ENCODE assay signal across 16 mouse cellular contexts in genomic region chr3:108131216-108131615, GRCm38 (mm10). TPM values are rescaled to one million over a fixed set of nuclear protein-coding genes. Genes with fewer than 3 reads are reported as not detected.
DNase-seq lines count a peak whose midpoint lies in the region; ATAC-seq and TF ChIP-seq lines count a peak whose summit lies in the region.
"Had no signal": no experiment of that assay in that cellular context is flagged by ENCODE, and none has a peak within 500 bp of the region (broad histone marks: within the 10 kb centered on the region; RNA-seq: fewer than 3 reads in every experiment).

No protein-coding gene starts in this region.

- H3K9ac ChIP-seq in kidney, embryonic 14.5 days (ENCODE audit: low read depth, low read length) = no peak overlapping the region
- no peak overlapping the region for H3K9ac ChIP-seq in intestine, embryonic 16.5 days (ENCODE audit: low read depth, low read length)
- no peak overlapping the region for H3K9ac ChIP-seq in liver, embryonic 12.5 days
- H3K9ac ChIP-seq in stomach, postnatal 0 days (ENCODE audit: low read length) = no peak overlapping the region
- H3K9ac ChIP-seq: limb, embryonic 12.5 days; midbrain, embryonic 13.5 days had no signal

- no peaks in the 10 kb centered on the region; the same call in 1 of the 2 replicates for H3K36me3 ChIP-seq in kidney, adult 2 months (ENCODE audit: control insufficient read depth, insufficient read depth, low read length)
- H3K36me3 ChIP-seq in kidney, embryonic 14.5 days (ENCODE audit: control insufficient read depth, insufficient read depth, low read length) = no peaks in the 10 kb centered on the region; the same call in 1 of the 2 replicates
- no peaks in the 10 kb centered on the region for H3K36me3 ChIP-seq in intestine, embryonic 16.5 days (ENCODE audit: control insufficient read depth, insufficient read depth, low read length)
- 0 out of 2 replicates have a peak, but pooled peaks cover 5% of the 10 kb centered on the region for H3K36me3 ChIP-seq in liver, embryonic 12.5 days
- no peaks in the 10 kb centered on the region for H3K36me3 ChIP-seq in stomach, postnatal 0 days (ENCODE audit: control insufficient read depth, insufficient read depth, low read length)
- H3K36me3 ChIP-seq: hindbrain, embryonic 10.5 days; limb, embryonic 12.5 days; midbrain, embryonic 13.5 days had no signal

- no peaks in the 10 kb centered on the region for H3K9me3 ChIP-seq in kidney, embryonic 14.5 days (ENCODE audit: control insufficient read depth, low read length)
- H3K9me3 ChIP-seq in intestine, embryonic 16.5 days (ENCODE audit: control insufficient read depth, low read length) = no peaks in the 10 kb centered on the region
- no peaks in the 10 kb centered on the region for H3K9me3 ChIP-seq in liver, embryonic 12.5 days (replicated peaks)
- no peaks in the 10 kb centered on the region for H3K9me3 ChIP-seq in stomach, postnatal 0 days (ENCODE audit: control insufficient read depth, low read length)
- H3K9me3 ChIP-seq: hindbrain, embryonic 10.5 days; limb, embryonic 12.5 days; midbrain, embryonic 13.5 days had no signal

- H3K27ac ChIP-seq in kidney, adult 2 months (ENCODE audit: insufficient read depth, low read depth, low read length) = no peak overlapping the region
- no peak overlapping the region for H3K27ac ChIP-seq in kidney, embryonic 14.5 days (ENCODE audit: low read depth, low read length)
- peak overlapping the region; percentile 72 for H3K27ac ChIP-seq in intestine, embryonic 16.5 days (ENCODE audit: low read length)
- H3K27ac ChIP-seq in liver, embryonic 12.5 days = peak overlapping the region; percentile 66
- H3K27ac ChIP-seq in stomach, postnatal 0 days (replicated peaks) = no peak overlapping the region
- H3K27ac ChIP-seq: hindbrain, embryonic 10.5 days; limb, embryonic 12.5 days; midbrain, embryonic 13.5 days had no signal

- no peaks in the 10 kb centered on the region for H3K27me3 ChIP-seq in kidney, adult 2 months (replicated peaks; ENCODE audit: control insufficient read depth, insufficient read depth, low read length)
- no peaks in the 10 kb centered on the region for H3K27me3 ChIP-seq in kidney, embryonic 14.5 days (ENCODE audit: control insufficient read depth, insufficient read depth, low read length)
- H3K27me3 ChIP-seq in intestine, embryonic 16.5 days (replicated peaks; ENCODE audit: control insufficient read depth, insufficient read depth, low read length) = no peaks in the 10 kb centered on the region
- no peaks in the 10 kb centered on the region for H3K27me3 ChIP-seq in liver, embryonic 12.5 days (replicated peaks)
- no peaks in the 10 kb centered on the region for H3K27me3 ChIP-seq in stomach, postnatal 0 days (ENCODE audit: control insufficient read depth, insufficient read depth, low read length)
- H3K27me3 ChIP-seq: limb, embryonic 12.5 days; midbrain, embryonic 13.5 days had no signal

- H3K4me3 ChIP-seq in kidney, adult 2 months (ENCODE audit: insufficient read depth, low read depth, low read length) = no peak overlapping the region
- no peak overlapping the region for H3K4me3 ChIP-seq in kidney, embryonic 14.5 days (ENCODE audit: low read length)
- H3K4me3 ChIP-seq in intestine, embryonic 16.5 days (ENCODE audit: low read length) = no peak overlapping the region
- no peak overlapping the region for H3K4me3 ChIP-seq in liver, embryonic 12.5 days
- no peak overlapping the region for H3K4me3 ChIP-seq in stomach, postnatal 0 days (ENCODE audit: low read depth, low read length)
- H3K4me3 ChIP-seq: hindbrain, embryonic 10.5 days; limb, embryonic 12.5 days; midbrain, embryonic 13.5 days had no signal

- ATAC-seq in kidney, embryonic 14.5 days (ENCODE audit: low FRiP score, low TSS enrichment) = no peak
- ATAC-seq in intestine, embryonic 16.5 days = peak; percentile 86
- no peak for ATAC-seq in liver, embryonic 12.5 days
- peak; percentile 56; the same call in 1 of the 2 replicates for ATAC-seq in stomach, postnatal 0 days (ENCODE audit: low FRiP score, low TSS enrichment)
- ATAC-seq: forebrain, embryonic 14.5 days; midbrain, embryonic 13.5 days had no signal

- TF ChIP-seq EP300 in stomach, postnatal 0 days (optimal IDR thresholded peaks at IDR 0.05) = no peak

- no peak for TF ChIP-seq POLR2A in kidney, adult 2 months (IDR thresholded peaks at IDR 0.05; ENCODE audit: low read depth, low read length)

- no peak overlapping the region for H3K4me2 ChIP-seq in kidney, embryonic 14.5 days (replicated peaks; ENCODE audit: low read depth, low read length)
- 0 out of 2 replicates have a peak overlapping the region, but pooled peaks have one; percentile 13 for H3K4me2 ChIP-seq in intestine, embryonic 16.5 days (ENCODE audit: low read depth, low read length)
- H3K4me2 ChIP-seq in liver, embryonic 12.5 days = peak overlapping the region; percentile 47; the same call in 1 of the 2 replicates
- H3K4me2 ChIP-seq in stomach, postnatal 0 days (replicated peaks; ENCODE audit: low read depth) = no peak overlapping the region
- H3K4me2 ChIP-seq: heart, embryonic 11.5 days; limb, embryonic 12.5 days; midbrain, embryonic 13.5 days had no signal

- no peak for TF ChIP-seq CTCF in kidney, adult 2 months (conservative IDR thresholded peaks at IDR 0.05; ENCODE audit: insufficient read depth, insufficient read length, low read depth, low read length)
- TF ChIP-seq CTCF in stomach, postnatal 0 days (IDR thresholded peaks at IDR 0.05; ENCODE audit: low read depth) = no peak

- 47% methylated on average over 5 of the region's 5 CpGs for WGBS in kidney, adult 2 months
- 83% methylated on average over 5 of the region's 5 CpGs for WGBS in kidney, embryonic 14.5 days
- WGBS in intestine, embryonic 16.5 days = 68% methylated on average over 5 of the region's 5 CpGs
- WGBS in liver, embryonic 12.5 days (ENCODE audit: insufficient replicate concordance) = 85% methylated on average over 5 of the region's 5 CpGs
- WGBS in stomach, postnatal 0 days = 70% methylated on average over 5 of the region's 5 CpGs

- DNase-seq in kidney, adult 2 months = peak; percentile 55
- no peak for DNase-seq in stomach, postnatal 0 days (ENCODE audit: low spot score)
- no peak for DNase-seq in B cell, adult 2 months
- DNase-seq in adrenal gland, postnatal 10 days = no peak
- DNase-seq: cerebellum, adult 11-12 months; lung, postnatal 4 days; thymus, postnatal 36 days had no signal

- peaks cover 11% of the 10 kb centered on the region for H3K4me1 ChIP-seq in kidney, adult 2 months (ENCODE audit: control insufficient read depth, insufficient read depth, low read length)
- H3K4me1 ChIP-seq in kidney, embryonic 14.5 days (ENCODE audit: control insufficient read depth, insufficient read depth, low read length) = peaks cover 22% of the 10 kb centered on the region; the same call in 1 of the 2 replicates
- peaks cover 17% of the 10 kb centered on the region for H3K4me1 ChIP-seq in intestine, embryonic 16.5 days (ENCODE audit: control insufficient read depth, insufficient read depth, low read length)
- peaks cover 87% of the 10 kb centered on the region for H3K4me1 ChIP-seq in liver, embryonic 12.5 days
- 0 out of 2 replicates have a peak, but pooled peaks cover 2% of the 10 kb centered on the region for H3K4me1 ChIP-seq in stomach, postnatal 0 days (replicated peaks; ENCODE audit: control insufficient read depth, insufficient read depth)

RNA-seq across cellular contexts. Expression of gene Gnai3, which starts 14.7 kb away (rescaled TPM):
- 21.3 and 31.0 TPM in 2 replicates for polyA plus RNA-seq in kidney, adult 2 months (2012; rRNA removed)
- 115 and 181 TPM in 2 replicates for polyA plus RNA-seq in kidney, embryonic 14.5 days (2014; fragmentation: Nextera tagmentation; extraction: Ambion mirVana)
- 168 and 170 TPM in 2 replicates for polyA plus RNA-seq in intestine, embryonic 16.5 days (2015; fragmentation: Nextera tagmentation; extraction: Ambion mirVana)
- 89.0 and 91.7 TPM in 2 replicates for polyA plus RNA-seq in liver, embryonic 12.5 days (2016; fragmentation: Nextera tagmentation; extraction: Ambion mirVana)
- polyA plus RNA-seq in stomach, postnatal 0 days (2015; fragmentation: Nextera tagmentation; extraction: Ambion mirVana) = 107 and 112 TPM in 2 replicates
- 100 to 1,000 TPM; 101 to 113 TPM for total RNA-seq in adrenal gland, postnatal 10 days (2021)

RNA-seq across cellular contexts. Expression of gene Gpr61, which starts 23.5 kb away (rescaled TPM):
- polyA plus RNA-seq in kidney, adult 2 months (2012; rRNA removed) = not detected in 2 replicates
- 0.09 and 0.18 TPM in 2 replicates for polyA plus RNA-seq in kidney, embryonic 14.5 days (2014; fragmentation: Nextera tagmentation; extraction: Ambion mirVana)
- 0.11 and 0.13 TPM in 2 replicates for polyA plus RNA-seq in intestine, embryonic 16.5 days (2015; fragmentation: Nextera tagmentation; extraction: Ambion mirVana)
- 0.04 TPM in 1 of 2 replicates, not detected in the other for polyA plus RNA-seq in liver, embryonic 12.5 days (2016; fragmentation: Nextera tagmentation; extraction: Ambion mirVana)
- 0.11 TPM in 2 replicates for polyA plus RNA-seq in stomach, postnatal 0 days (2015; fragmentation: Nextera tagmentation; extraction: Ambion mirVana)
- under 1 TPM; 0.15 to 0.48 TPM for total RNA-seq in adrenal gland, postnatal 10 days (2021)
- total RNA-seq: gastrocnemius, adult 8-10 months had no signal

RNA-seq across cellular contexts. Expression of gene Gnat2, which starts 38.6 kb away (rescaled TPM):
- 0.61 TPM in 2 replicates for polyA plus RNA-seq in kidney, adult 2 months (2012; rRNA removed)
- 1.5 and 2.1 TPM in 2 replicates for polyA plus RNA-seq in kidney, embryonic 14.5 days (2014; fragmentation: Nextera tagmentation; extraction: Ambion mirVana)
- 1.9 and 2.7 TPM in 2 replicates for polyA plus RNA-seq in intestine, embryonic 16.5 days (2015; fragmentation: Nextera tagmentation; extraction: Ambion mirVana)
- 2.7 and 3.3 TPM in 2 replicates for polyA plus RNA-seq in liver, embryonic 12.5 days (2016; fragmentation: Nextera tagmentation; extraction: Ambion mirVana)
- 0.59 and 0.71 TPM in 2 replicates for polyA plus RNA-seq in stomach, postnatal 0 days (2015; fragmentation: Nextera tagmentation; extraction: Ambion mirVana)
- total RNA-seq in adrenal gland, postnatal 10 days (2021) = 1 to 10 TPM; 6.6 to 6.8 TPM

RNA-seq across cellular contexts. Expression of gene Ampd2, which starts 44.8 kb away (rescaled TPM):
- polyA plus RNA-seq in kidney, adult 2 months (2012; rRNA removed) = 59.0 and 86.6 TPM in 2 replicates
- 36.8 and 43.4 TPM in 2 replicates for polyA plus RNA-seq in kidney, embryonic 14.5 days (2014; fragmentation: Nextera tagmentation; extraction: Ambion mirVana)
- polyA plus RNA-seq in intestine, embryonic 16.5 days (2015; fragmentation: Nextera tagmentation; extraction: Ambion mirVana) = 46.9 and 48.9 TPM in 2 replicates
- 77.4 and 80.6 TPM in 2 replicates for polyA plus RNA-seq in liver, embryonic 12.5 days (2016; fragmentation: Nextera tagmentation; extraction: Ambion mirVana)
- polyA plus RNA-seq in stomach, postnatal 0 days (2015; fragmentation: Nextera tagmentation; extraction: Ambion mirVana) = 20.2 and 20.7 TPM in 2 replicates
- 10 to 100 TPM; 79.3 to 92.2 TPM for total RNA-seq in adrenal gland, postnatal 10 days (2021)

RNA-seq across cellular contexts. Expression of gene Amigo1, which starts 54.9 kb away (rescaled TPM):
- polyA plus RNA-seq in kidney, adult 2 months (2012; rRNA removed) = 18.4 and 25.7 TPM in 2 replicates
- polyA plus RNA-seq in kidney, embryonic 14.5 days (2014; fragmentation: Nextera tagmentation; extraction: Ambion mirVana) = 3.0 and 3.7 TPM in 2 replicates
- 2.2 and 2.5 TPM in 2 replicates for polyA plus RNA-seq in intestine, embryonic 16.5 days (2015; fragmentation: Nextera tagmentation; extraction: Ambion mirVana)
- 1.1 and 1.2 TPM in 2 replicates for polyA plus RNA-seq in liver, embryonic 12.5 days (2016; fragmentation: Nextera tagmentation; extraction: Ambion mirVana)
- polyA plus RNA-seq in stomach, postnatal 0 days (2015; fragmentation: Nextera tagmentation; extraction: Ambion mirVana) = 3.0 and 3.5 TPM in 2 replicates
- 10 to 100 TPM; 13.1 to 18.4 TPM for total RNA-seq in adrenal gland, postnatal 10 days (2021)

Comparison
In these comparisons a context has a peak if more than half of its experiments do, and no peak if none do; other contexts are left out.
1. H3K27ac ChIP-seq: peak in intestine, embryonic 16.5 days (single experiment) and liver, embryonic 12.5 days (single experiment); none in kidney, adult 2 months (single experiment), kidney, embryonic 14.5 days (single experiment) and stomach, postnatal 0 days (single experiment).
2. ATAC-seq: peak in intestine, embryonic 16.5 days (single experiment) and stomach, postnatal 0 days (single experiment); none in kidney, embryonic 14.5 days (single experiment) and liver, embryonic 12.5 days (single experiment).
3. H3K4me2 ChIP-seq: peak in intestine, embryonic 16.5 days (single experiment) and liver, embryonic 12.5 days (single experiment); none in kidney, embryonic 14.5 days (single experiment) and stomach, postnatal 0 days (single experiment).